Mouse (Mus musculus): ENCODE measurements at regions not wholly inside any gene's neighbourhood (a gene's known extent, or its start where the extent isn't known, plus 50 kb on each side); places are given as distances from the start of the nearest gene placed in this dataset.

GRCm38 (mm10) chr13:78809656-78810055 lies 610.1 kb upstream of the Nr2f1 start:
- WGBS, result 4% methylated on average over 2 of the region's 2 CpGs
- H3K9ac ChIP-seq (ENCODE audit: low read length), result no peak overlapping the region
- ATAC-seq (ENCODE audit: insufficient number of reproducible peaks, insufficient read depth, low FRiP score, low read depth), result peak; percentile 64; the same call in 1 of the 2 replicates

DNA sequence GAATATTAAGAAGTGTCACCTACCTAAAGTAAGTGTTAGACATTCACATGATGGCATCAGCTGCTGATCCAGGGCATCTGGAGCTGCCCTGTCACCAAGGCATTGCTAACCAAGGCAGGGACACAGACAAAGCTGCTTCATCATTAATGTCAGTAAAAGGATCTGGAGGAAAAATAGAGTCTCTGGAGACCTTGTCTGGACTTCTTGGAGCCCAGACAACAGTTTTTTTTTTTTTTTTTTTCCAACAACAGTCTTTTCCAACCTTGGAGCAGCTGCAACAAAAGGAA lies 603.2 kb upstream of the Nr2f1 start:
- Histone ChIP-seq H3K9me3 (ENCODE audit: control insufficient read depth, low read length) (no peaks in the 10 kb centered on the region), H3K27ac (replicated peaks in 1 of 2; ENCODE audit: control insufficient read depth in 1 of 2, insufficient read depth in 1 of 2, low read depth in 2 of 2, low read length in 2 of 2) (no peak overlapping the region), H3K4me3 (ENCODE audit: control insufficient read depth in 1 of 2, insufficient read depth in 1 of 2, low read depth in 1 of 2, low read length in 2 of 2) (no peak overlapping the region), H3K9ac (ENCODE audit: low read length) (no peak overlapping the region), H3K4me2 (ENCODE audit: low read length) (no peak overlapping the region), H3K4me1 (ENCODE audit: control insufficient read depth in 2 of 2, insufficient read depth in 2 of 2, low read length in 2 of 2) (no peaks in the 10 kb centered on the region), H3K36me3 (ENCODE audit: control insufficient read depth, insufficient read depth, low read length) (no peaks in the 10 kb centered on the region), H3K27me3 (ENCODE audit: control insufficient read depth, insufficient read depth, low read length) (no peaks in the 10 kb centered on the region)
- ATAC-seq (ENCODE audit: insufficient number of reproducible peaks, insufficient read depth, low FRiP score, low read depth), result no peak

More at GRCm38 (mm10) chr13:78809656-78810055, 610.1 kb upstream of the Nr2f1 start:
- H3K27me3 ChIP-seq (ENCODE audit: control insufficient read depth, insufficient read depth, low read length), result no peaks in the 10 kb centered on the region
- peaks cover 0 to 2% of the 10 kb centered on the region in 2 experiments; a peak in 1 of 4 replicates for H3K4me1 ChIP-seq (ENCODE audit: control insufficient read depth in 2 of 2, insufficient read depth in 2 of 2, low read length in 2 of 2)
- no peak overlapping the region for H3K27ac ChIP-seq (replicated peaks in 1 of 2; ENCODE audit: control insufficient read depth in 1 of 2, insufficient read depth in 1 of 2, low read depth in 2 of 2, low read length in 2 of 2)
- no peaks in the 10 kb centered on the region for H3K9me3 ChIP-seq (ENCODE audit: control insufficient read depth, low read length)
- no peak overlapping the region for H3K4me2 ChIP-seq (ENCODE audit: low read length)
- H3K36me3 ChIP-seq (ENCODE audit: control insufficient read depth, insufficient read depth, low read length), result no peaks in the 10 kb centered on the region
- no peak overlapping the region for H3K4me3 ChIP-seq (ENCODE audit: control insufficient read depth in 1 of 2, insufficient read depth in 1 of 2, low read depth in 1 of 2, low read length in 2 of 2)

- H3K27me3 ChIP-seq (ENCODE audit: control insufficient read depth, insufficient read depth, low read length), result no peaks in the 10 kb centered on the region
- no peak overlapping the region for H3K4me2 ChIP-seq (ENCODE audit: low read length)
- H3K9ac ChIP-seq (ENCODE audit: low read length), result no peak overlapping the region
- H3K4me3 ChIP-seq (ENCODE audit: control insufficient read depth in 1 of 2, insufficient read depth in 1 of 2, low read depth in 1 of 2, low read length in 2 of 2), result no peak overlapping the region
- WGBS, result 69% methylated on average over 7 of the region's 7 CpGs
- no peaks in the 10 kb centered on the region for H3K9me3 ChIP-seq (ENCODE audit: control insufficient read depth, low read length)
- ATAC-seq (ENCODE audit: insufficient number of reproducible peaks, insufficient read depth, low FRiP score, low read depth), result no peak
- no peaks in the 10 kb centered on the region for H3K4me1 ChIP-seq (ENCODE audit: control insufficient read depth in 2 of 2, insufficient read depth in 2 of 2, low read length in 2 of 2)
- no peaks in the 10 kb centered on the region for H3K36me3 ChIP-seq (ENCODE audit: control insufficient read depth, insufficient read depth, low read length)
- no peak overlapping the region for H3K27ac ChIP-seq (replicated peaks in 1 of 2; ENCODE audit: control insufficient read depth in 1 of 2, insufficient read depth in 1 of 2, low read depth in 2 of 2, low read length in 2 of 2)
Measured at GRCm38 (mm10) chr13:78802011-78802837, 602.7 kb upstream of the Nr2f1 start.

GRCm38 (mm10) chr13:78799641-78800040 lies 600.1 kb upstream of the Nr2f1 start:
- no peak overlapping the region for H3K4me2 ChIP-seq (ENCODE audit: low read length)
- H3K4me1 ChIP-seq (ENCODE audit: control insufficient read depth in 2 of 2, insufficient read depth in 2 of 2, low read length in 2 of 2), result no peaks in the 10 kb centered on the region
- H3K27me3 ChIP-seq (ENCODE audit: control insufficient read depth, insufficient read depth, low read length), result no peaks in the 10 kb centered on the region
- H3K36me3 ChIP-seq (ENCODE audit: control insufficient read depth, insufficient read depth, low read length), result no peaks in the 10 kb centered on the region
- no peak overlapping the region for H3K9ac ChIP-seq (ENCODE audit: low read length)
- H3K4me3 ChIP-seq (ENCODE audit: control insufficient read depth in 1 of 2, insufficient read depth in 1 of 2, low read depth in 1 of 2, low read length in 2 of 2), result no peak overlapping the region
- no peak for ATAC-seq (ENCODE audit: insufficient number of reproducible peaks, insufficient read depth, low FRiP score, low read depth)
- 76% methylated on average over 3 of the region's 3 CpGs for WGBS
- no peak overlapping the region for H3K27ac ChIP-seq (replicated peaks in 1 of 2; ENCODE audit: control insufficient read depth in 1 of 2, insufficient read depth in 1 of 2, low read depth in 2 of 2, low read length in 2 of 2)
- no peaks in the 10 kb centered on the region for H3K9me3 ChIP-seq (ENCODE audit: control insufficient read depth, low read length)

- Histone ChIP-seq H3K9ac (ENCODE audit: low read length) (no peak overlapping the region), H3K27me3 (ENCODE audit: control insufficient read depth, insufficient read depth, low read length) (no peaks in the 10 kb centered on the region), H3K36me3 (ENCODE audit: control insufficient read depth, insufficient read depth, low read length) (no peaks in the 10 kb centered on the region), H3K27ac (replicated peaks in 1 of 2; ENCODE audit: control insufficient read depth in 1 of 2, insufficient read depth in 1 of 2, low read depth in 2 of 2, low read length in 2 of 2) (no peak overlapping the region), H3K4me3 (ENCODE audit: control insufficient read depth in 1 of 2, insufficient read depth in 1 of 2, low read depth in 1 of 2, low read length in 2 of 2) (no peak overlapping the region), H3K9me3 (ENCODE audit: control insufficient read depth, low read length) (no peaks in the 10 kb centered on the region), H3K4me1 (ENCODE audit: control insufficient read depth in 2 of 2, insufficient read depth in 2 of 2, low read length in 2 of 2) (no peaks in the 10 kb centered on the region), H3K4me2 (ENCODE audit: low read length) (no peak overlapping the region)
- ATAC-seq (ENCODE audit: insufficient number of reproducible peaks, insufficient read depth, low FRiP score, low read depth), result no peak
Measured at GRCm38 (mm10) chr13:78795228-78795627, 595.7 kb upstream of the Nr2f1 start.

GRCm38 (mm10) chr13:78784285-78784684 lies 584.7 kb upstream of the Nr2f1 start:
- Histone ChIP-seq H3K4me3 (ENCODE audit: control insufficient read depth in 1 of 2, insufficient read depth in 1 of 2, low read depth in 1 of 2, low read length in 2 of 2) (no peak overlapping the region), H3K27ac (replicated peaks in 1 of 2; ENCODE audit: control insufficient read depth in 1 of 2, insufficient read depth in 1 of 2, low read depth in 2 of 2, low read length in 2 of 2) (no peak overlapping the region), H3K4me1 (ENCODE audit: control insufficient read depth in 2 of 2, insufficient read depth in 2 of 2, low read length in 2 of 2) (no peaks in the 10 kb centered on the region), H3K9me3 (ENCODE audit: control insufficient read depth, low read length) (no peaks in the 10 kb centered on the region), H3K9ac (ENCODE audit: low read length) (no peak overlapping the region), H3K27me3 (ENCODE audit: control insufficient read depth, insufficient read depth, low read length) (no peaks in the 10 kb centered on the region), H3K36me3 (ENCODE audit: control insufficient read depth, insufficient read depth, low read length) (no peaks in the 10 kb centered on the region), H3K4me2 (ENCODE audit: low read length) (no peak overlapping the region)
- 48% methylated on average over 2 of the region's 2 CpGs for WGBS
- no peak for ATAC-seq (ENCODE audit: insufficient number of reproducible peaks, insufficient read depth, low FRiP score, low read depth)

GRCm38 (mm10) chr13:78783591-78784240 lies 584.2 kb upstream of the Nr2f1 start:
- Histone ChIP-seq H3K9ac (ENCODE audit: low read length) (no peak overlapping the region), H3K27me3 (ENCODE audit: control insufficient read depth, insufficient read depth, low read length) (no peaks in the 10 kb centered on the region), H3K4me2 (ENCODE audit: low read length) (no peak overlapping the region), H3K27ac (replicated peaks in 1 of 2; ENCODE audit: control insufficient read depth in 1 of 2, insufficient read depth in 1 of 2, low read depth in 2 of 2, low read length in 2 of 2) (no peak overlapping the region), H3K36me3 (ENCODE audit: control insufficient read depth, insufficient read depth, low read length) (no peaks in the 10 kb centered on the region), H3K9me3 (ENCODE audit: control insufficient read depth, low read length) (no peaks in the 10 kb centered on the region), H3K4me3 (ENCODE audit: control insufficient read depth in 1 of 2, insufficient read depth in 1 of 2, low read depth in 1 of 2, low read length in 2 of 2) (no peak overlapping the region), H3K4me1 (ENCODE audit: control insufficient read depth in 2 of 2, insufficient read depth in 2 of 2, low read length in 2 of 2) (no peaks in the 10 kb centered on the region)
- WGBS, result 41% methylated on average over 1 of the region's 1 CpGs
- no peak for ATAC-seq (ENCODE audit: insufficient number of reproducible peaks, insufficient read depth, low FRiP score, low read depth)

Data from heart, embryonic 14.5 days (tissue).